Mouse (Mus musculus) ES-E14 (cell line): ENCODE measurements around the gene Mphosph9.

Experiments
- CHD2 ChIP-seq: IDR thresholded peaks from 2 replicates; pipeline ENCODE4 v1.6.1; 2014; ENCODE audit warnings: mild to moderate bottlenecking, low read depth, low read length, inconsistent platforms
- HCFC1 ChIP-seq: IDR thresholded peaks from 2 replicates; pipeline ENCODE4 v1.6.1; 2012; ENCODE audit warnings: low read length, inconsistent platforms, borderline replicate concordance; ENCODE audit not compliant: insufficient read depth
- MAFK ChIP-seq: IDR thresholded peaks from 2 replicates; pipeline ENCODE4 v1.6.1; 2014; ENCODE audit warnings: mild to moderate bottlenecking, low read depth, low read length, inconsistent platforms; ENCODE audit not compliant: insufficient read depth
- ZC3H11A ChIP-seq: IDR thresholded peaks from 2 replicates; pipeline ENCODE4 v1.6.1; 2012; ENCODE audit warnings: low read depth, mild to moderate bottlenecking, inconsistent platforms, low read length, borderline replicate concordance
- ZNF384 ChIP-seq: IDR thresholded peaks from 2 replicates; pipeline ENCODE4 v1.6.1; 2012; ENCODE audit warnings: low read depth, low read length, inconsistent platforms

- TF ChIP-seq HCFC1: no peak
- TF ChIP-seq ZNF384: no peak
- TF ChIP-seq MAFK: no peak
- TF ChIP-seq ZC3H11A: no peak
- no peak for TF ChIP-seq CHD2
Measured at GRCm38 (mm10) chr5:124248845-124249613, 78.7 kb downstream of the Mphosph9 start.
